ENCODE assay signal across 9 mouse cellular contexts in the genomic region with DNA sequence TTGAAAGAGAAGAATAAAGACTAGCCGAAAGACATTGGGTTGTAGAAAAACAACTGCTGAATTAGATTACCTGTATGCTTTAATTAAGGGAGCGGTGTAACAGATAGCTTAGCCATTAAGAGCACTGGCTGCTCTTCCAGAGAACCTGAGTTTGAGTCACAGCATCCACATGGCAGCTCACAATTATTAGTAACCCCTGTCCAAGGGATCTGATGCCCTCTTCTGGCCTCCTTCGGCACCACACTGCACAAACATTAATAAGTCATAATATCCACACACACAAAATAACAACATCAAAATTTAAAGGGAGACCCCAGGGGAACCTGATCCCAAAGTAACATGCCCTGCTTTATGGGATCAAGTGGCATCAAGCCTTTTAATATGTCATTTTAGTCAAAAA.
A peak's percentile ranks its signal among the peaks of the same experiment; 100 is the strongest.
DNase-seq lines count a peak whose midpoint lies in the region; ATAC-seq and TF ChIP-seq lines count a peak whose summit lies in the region.
"Had no signal": no experiment of that assay in that cellular context is flagged by ENCODE, and none has a peak within 500 bp of the region (broad histone marks: within the 10 kb centered on the region; RNA-seq: fewer than 3 reads in every experiment).

No protein-coding gene starts in this region.

- no peak overlapping the region for H3K4me3 ChIP-seq in hindbrain, postnatal 0 days (ENCODE audit: low read length)
- no peak overlapping the region for H3K4me3 ChIP-seq in hindbrain, embryonic 16.5 days (ENCODE audit: low read length)
- H3K4me3 ChIP-seq in embryonic facial prominence, embryonic 10.5 days: no peak overlapping the region

- TF ChIP-seq CTCF in hindbrain, postnatal 0 days (IDR thresholded peaks at IDR 0.05; ENCODE audit: low read depth): peak; percentile 51

- H3K27ac ChIP-seq in hindbrain, postnatal 0 days: no peak overlapping the region
- H3K27ac ChIP-seq in hindbrain, embryonic 16.5 days (ENCODE audit: low read depth, low read length): no peak overlapping the region
- H3K27ac ChIP-seq in embryonic facial prominence, embryonic 10.5 days (replicated peaks): no peak overlapping the region

- peak; percentile 4 for DNase-seq in hindbrain, postnatal 0 days (ENCODE audit: low spot score)
- DNase-seq in A20 (ENCODE audit: low read depth, low spot score) (peak; percentile 80), MEL-GATA-1-ER (ENCODE audit: extremely low read depth, low read depth) (peak; percentile 53)
- peak; percentile 21 for DNase-seq in kidney, postnatal 14 days
- DNase-seq in embryonic facial prominence, embryonic 10.5 days (ENCODE audit: low spot score): no peak
- DNase-seq in adrenal gland, adult 18-20 months (ENCODE audit: low spot score in 2 of 2): no peak
- no peak for DNase-seq in T-cell, adult 2 months (ENCODE audit: low spot score)

- no peaks in the 10 kb centered on the region; the same call in 1 of the 2 replicates for H3K4me1 ChIP-seq in hindbrain, postnatal 0 days (ENCODE audit: insufficient read depth, low read length)
- H3K4me1 ChIP-seq in hindbrain, embryonic 16.5 days (ENCODE audit: control insufficient read depth, insufficient read depth, low read depth, low read length): no peaks in the 10 kb centered on the region; the same call in 1 of the 2 replicates
- peaks cover 10% of the 10 kb centered on the region for H3K4me1 ChIP-seq in embryonic facial prominence, embryonic 10.5 days

- no peak overlapping the region for H3K9ac ChIP-seq in hindbrain, postnatal 0 days (replicated peaks; ENCODE audit: low read length)
- H3K9ac ChIP-seq in hindbrain, embryonic 16.5 days (ENCODE audit: low read depth, low read length): no peak overlapping the region
- H3K9ac ChIP-seq: limb, embryonic 12.5 days had no signal

- no peaks in the 10 kb centered on the region for H3K9me3 ChIP-seq in hindbrain, postnatal 0 days (ENCODE audit: low read length)
- H3K9me3 ChIP-seq in hindbrain, embryonic 16.5 days (ENCODE audit: control insufficient read depth, low read length): no peaks in the 10 kb centered on the region
- no peaks in the 10 kb centered on the region for H3K9me3 ChIP-seq in embryonic facial prominence, embryonic 10.5 days
- H3K9me3 ChIP-seq: limb, embryonic 12.5 days had no signal

- H3K4me2 ChIP-seq in hindbrain, postnatal 0 days (ENCODE audit: low read depth, low read length): no peak overlapping the region
- H3K4me2 ChIP-seq in hindbrain, embryonic 16.5 days (ENCODE audit: low read length): no peak overlapping the region

- H3K36me3 ChIP-seq in hindbrain, postnatal 0 days (ENCODE audit: insufficient read depth, low read length): no peaks in the 10 kb centered on the region
- no peaks in the 10 kb centered on the region for H3K36me3 ChIP-seq in hindbrain, embryonic 16.5 days (ENCODE audit: control insufficient read depth, insufficient read depth, low read length)
- no peaks in the 10 kb centered on the region for H3K36me3 ChIP-seq in embryonic facial prominence, embryonic 10.5 days (replicated peaks)
- H3K36me3 ChIP-seq: limb, embryonic 12.5 days had no signal

- H3K27me3 ChIP-seq in hindbrain, postnatal 0 days (ENCODE audit: insufficient read depth, low read length): no peaks in the 10 kb centered on the region
- no peaks in the 10 kb centered on the region for H3K27me3 ChIP-seq in hindbrain, embryonic 16.5 days (replicated peaks; ENCODE audit: control insufficient read depth, insufficient read depth, low read length)
- H3K27me3 ChIP-seq in embryonic facial prominence, embryonic 10.5 days (replicated peaks; ENCODE audit: low read depth, poor library complexity, severe bottlenecking): no peaks in the 10 kb centered on the region
- H3K27me3 ChIP-seq: limb, embryonic 12.5 days had no signal

- WGBS in hindbrain, postnatal 0 days: 92% methylated on average over 3 of the region's 3 CpGs
- 87% methylated on average over 3 of the region's 3 CpGs for WGBS in hindbrain, embryonic 16.5 days
- WGBS in embryonic facial prominence, embryonic 10.5 days: 91% methylated on average over 3 of the region's 3 CpGs

- ATAC-seq in hindbrain, postnatal 0 days: no peak
- no peak for ATAC-seq in hindbrain, embryonic 16.5 days

Comparison
In these comparisons a context has a peak if more than half of its experiments do, and no peak if none do; other contexts are left out.
1. DNase-seq: peak in hindbrain, postnatal 0 days (single experiment), A20 (single experiment), MEL-GATA-1-ER (single experiment) and kidney, postnatal 14 days (single experiment); none in embryonic facial prominence, embryonic 10.5 days (single experiment), adrenal gland, adult 18-20 months (0 of 2) and T-cell, adult 2 months (single experiment).